Mouse (Mus musculus) forebrain, embryonic 11.5 days (tissue): ENCODE measurements at regions not wholly inside any gene's neighbourhood (a gene's known extent, or its start where the extent isn't known, plus 50 kb on each side); places are given as distances from the start of the nearest gene placed in this dataset.
A peak's percentile ranks its signal among the peaks of the same experiment; 100 is the strongest.
"Not testable (repeated sequence)": the region's sequence is repeated elsewhere in the genome, so short reads cannot be mapped to it uniquely, and the experiment has no call there.

Experiments used
- ATAC-seq: fragments of 200-750 bp; cut with Nextera tagmentation; replicated peaks from 2 replicates; pipeline ENCODE4 v1.8.0; 2017; ENCODE audit warnings: moderate TSS enrichment; ENCODE audit not compliant: low FRiP score
- DNase-seq: peaks from one replicate; pipeline ENCODE4 v3.0.0-alpha.2; 2017; ENCODE audit warnings: low spot score
- H3K27ac ChIP-seq: fragments of 300-500 bp; sonication (generic); 2 replicates; pipeline ENCODE4 v1.5.1; 2014; ENCODE audit warnings: low read depth, low read length
- H3K27me3 ChIP-seq: fragments of 300-500 bp; sonication (generic); 2 replicates; pipeline ENCODE4 v1.6.1; 2014; ENCODE audit warnings: mild to moderate bottlenecking, low read length, mixed read lengths; ENCODE audit not compliant: control insufficient read depth, insufficient read depth
- H3K36me3 ChIP-seq: fragments of 300-500 bp; sonication (generic); 2 replicates; pipeline ENCODE4 v1.6.1; 2014; ENCODE audit warnings: mild to moderate bottlenecking, low read length, moderate library complexity, mixed read lengths; ENCODE audit not compliant: control insufficient read depth, insufficient read depth
- H3K4me1 ChIP-seq: fragments of 300-500 bp; sonication (generic); replicated peaks from 2 replicates; pipeline ENCODE4 v1.6.1; 2014; ENCODE audit warnings: low read length, mixed read lengths; ENCODE audit not compliant: control insufficient read depth, insufficient read depth
- H3K4me2 ChIP-seq: fragments of 300-500 bp; sonication (generic); 2 replicates; pipeline ENCODE4 v1.6.1; 2014; ENCODE audit warnings: low read depth, mild to moderate bottlenecking, low read length, moderate library complexity, mixed read lengths; ENCODE audit not compliant: severe bottlenecking
- H3K4me3 ChIP-seq: fragments of 300-500 bp; sonication (generic); 2 replicates; pipeline ENCODE4 v1.5.1; 2014; ENCODE audit warnings: low read depth, low read length
- H3K9ac ChIP-seq: fragments of 300-500 bp; sonication (generic); 2 replicates; pipeline ENCODE4 v1.6.1; 2014; ENCODE audit warnings: low read length
- H3K9me3 ChIP-seq: fragments of 300-500 bp; sonication (generic); 2 replicates; pipeline ENCODE4 v1.6.1; 2016; ENCODE audit warnings: low read length, mixed read lengths; ENCODE audit not compliant: control insufficient read depth
- WGBS: fragments of 180-500 bp; shearing (Covaris S2); extraction: QIAGEN DNeasy Blood & Tissue Kit; methylation state at CpG from one replicate; pipeline ENCODE4 v1.1.7; 2014; 5-methylcytosine and 5-hydroxymethylcytosine counted together

GRCm38 (mm10) chrX:104931153-104931706 lies 74.2 kb upstream of the Magee2 start:
- WGBS, result 83% methylated on average over 2 of the region's 2 CpGs
- Histone ChIP-seq H3K36me3 (no peaks in the 10 kb centered on the region), H3K4me1 (no peaks in the 10 kb centered on the region), H3K4me2 (no peak overlapping the region), H3K9ac (no peak overlapping the region), H3K9me3 (no peaks in the 10 kb centered on the region), H3K4me3 (no peak overlapping the region), H3K27me3 (peaks cover 4% of the 10 kb centered on the region; the same call in 1 of the 2 replicates), H3K27ac (no peak overlapping the region)
- DNase-seq, result no peak
- ATAC-seq, result no peak

- Histone ChIP-seq H3K9me3 (no peaks in the 10 kb centered on the region), H3K4me3 (no peak overlapping the region), H3K27me3 (peaks cover 15% of the 10 kb centered on the region; the same call in 1 of the 2 replicates), H3K27ac (no peak overlapping the region), H3K9ac (no peak overlapping the region), H3K36me3 (no peaks in the 10 kb centered on the region), H3K4me1 (no peaks in the 10 kb centered on the region), H3K4me2 (no peak overlapping the region)
- DNase-seq, result no peak
- no peak for ATAC-seq
- WGBS, result 42% methylated on average over 2 of the region's 2 CpGs
Measured at GRCm38 (mm10) chrX:104951587-104951986, 94.5 kb upstream of the Magee2 start.

- H3K9ac ChIP-seq, H3K4me3 ChIP-seq, H3K36me3 ChIP-seq, H3K27ac ChIP-seq, H3K4me1 ChIP-seq, DNase-seq, H3K9me3 ChIP-seq, H3K4me2 ChIP-seq: not testable (repeated sequence)
- WGBS, result 22% methylated on average over 4 of the region's 5 CpGs
- peak; percentile 51; the same call in 1 of the 2 replicates for ATAC-seq
- H3K27me3 ChIP-seq, result peaks cover 15% of the 10 kb centered on the region; the same call in 1 of the 2 replicates
Measured at GRCm38 (mm10) chrX:104952809-104953208, 95.7 kb upstream of the Magee2 start.

- H3K9ac ChIP-seq, DNase-seq, H3K9me3 ChIP-seq, H3K27ac ChIP-seq, H3K36me3 ChIP-seq, H3K4me2 ChIP-seq, H3K4me3 ChIP-seq, H3K4me1 ChIP-seq: not testable (repeated sequence)
- WGBS, result 86% methylated on average over 1 of the region's 3 CpGs
- ATAC-seq, result peak; percentile 65
- peaks cover 15% of the 10 kb centered on the region; the same call in 1 of the 2 replicates for H3K27me3 ChIP-seq
Measured at GRCm38 (mm10) chrX:104953391-104953790, 96.3 kb upstream of the Magee2 start.

GRCm38 (mm10) chrX:104978432-104978831 lies 101.1 kb upstream of the Pbdc1 start:
- Histone ChIP-seq H3K27ac (no peak overlapping the region), H3K9me3 (no peaks in the 10 kb centered on the region), H3K4me2 (no peak overlapping the region), H3K4me3 (no peak overlapping the region), H3K27me3 (peaks cover 16% of the 10 kb centered on the region; the same call in 1 of the 2 replicates), H3K36me3 (no peaks in the 10 kb centered on the region), H3K4me1 (no peaks in the 10 kb centered on the region), H3K9ac (no peak overlapping the region)
- DNase-seq (no peak), ATAC-seq (no peak)
- WGBS, result 82% methylated on average over 2 of the region's 2 CpGs

GRCm38 (mm10) chrX:105003260-105003659 lies 76.3 kb upstream of the Pbdc1 start:
- Histone ChIP-seq H3K4me3 (no peak overlapping the region), H3K36me3 (no peaks in the 10 kb centered on the region), H3K4me1 (no peaks in the 10 kb centered on the region), H3K27ac (no peak overlapping the region), H3K9ac (no peak overlapping the region), H3K9me3 (no peaks in the 10 kb centered on the region), H3K27me3 (peaks cover 23% of the 10 kb centered on the region), H3K4me2 (no peak overlapping the region)
- ATAC-seq (no peak), DNase-seq (no peak)
- 51% methylated on average over 3 of the region's 3 CpGs for WGBS

GRCm38 (mm10) chrX:105006445-105006844 lies 73.1 kb upstream of the Pbdc1 start:
- H3K36me3 ChIP-seq, result no peaks in the 10 kb centered on the region
- H3K4me3 ChIP-seq, result no peak overlapping the region
- ATAC-seq, result no peak
- no peak overlapping the region for H3K27ac ChIP-seq
- WGBS, result 15% methylated on average over 2 of the region's 2 CpGs
- no peak overlapping the region for H3K4me2 ChIP-seq
- H3K27me3 ChIP-seq, result peaks cover 18% of the 10 kb centered on the region
- no peak overlapping the region for H3K9ac ChIP-seq
- DNase-seq, result no peak
- no peaks in the 10 kb centered on the region for H3K4me1 ChIP-seq
- no peaks in the 10 kb centered on the region for H3K9me3 ChIP-seq
